8 mouse cellular contexts compared by ENCODE assay signal in the genomic region with DNA sequence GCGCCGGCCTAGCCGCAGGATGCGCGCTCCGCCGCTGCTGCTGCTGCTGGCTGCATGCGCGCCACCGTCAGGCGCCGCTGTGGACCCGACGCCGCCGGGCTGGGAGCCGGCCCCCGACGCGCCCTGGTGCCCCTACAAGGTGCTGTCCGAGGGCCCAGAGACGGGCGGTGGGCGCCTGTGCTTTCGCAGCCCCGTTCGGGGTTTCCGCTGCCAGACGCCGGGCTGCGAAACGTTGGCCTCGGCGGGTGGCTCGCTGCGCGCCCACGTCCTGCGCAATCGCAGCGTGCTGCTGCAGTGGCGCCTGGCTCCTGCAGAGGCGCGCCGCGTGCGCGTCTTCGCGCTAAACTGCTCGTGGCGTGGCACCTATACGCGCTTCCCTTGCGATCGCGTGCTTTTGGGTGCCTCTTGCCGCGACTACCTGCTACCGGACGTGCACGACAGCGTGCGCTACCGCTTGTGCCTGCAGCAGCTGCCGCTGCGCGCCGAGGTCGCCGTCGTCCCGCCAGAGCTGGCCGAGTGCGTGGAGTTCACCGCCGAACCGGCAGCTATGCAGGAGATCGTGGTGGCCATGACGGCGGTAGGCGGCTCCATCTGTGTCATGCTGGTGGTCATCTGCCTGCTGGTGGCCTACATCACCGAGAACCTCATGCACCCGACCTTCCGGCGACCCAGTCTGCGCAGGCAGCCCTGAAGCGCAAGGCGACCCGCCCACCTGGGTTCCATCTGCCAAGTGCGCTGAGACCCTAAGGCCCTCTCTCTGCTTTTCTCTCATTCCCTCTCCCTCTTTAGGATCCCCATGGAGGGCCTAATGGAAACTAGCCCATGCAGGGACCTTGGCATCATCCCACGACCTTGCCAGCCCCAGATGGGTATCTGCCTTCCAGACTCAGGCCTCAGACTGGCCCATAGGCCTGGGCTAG. TPM values are rescaled to one million over a fixed set of nuclear protein-coding genes. Genes with fewer than 3 reads are reported as not detected.
DNase-seq lines count a peak whose midpoint lies in the region; ATAC-seq and TF ChIP-seq lines count a peak whose summit lies in the region.

No protein-coding gene starts in this region.

- H3K27ac ChIP-seq in embryonic facial prominence, embryonic 12.5 days: peak overlapping the region; percentile 73
- no peak overlapping the region for H3K27ac ChIP-seq in heart, embryonic 11.5 days (ENCODE audit: low read depth, low read length)
- H3K27ac ChIP-seq in kidney, embryonic 15.5 days: peak overlapping the region; percentile 41; the same call in 1 of the 2 replicates
- peak overlapping the region; percentile 97 for H3K27ac ChIP-seq in midbrain, postnatal 0 days (ENCODE audit: low read depth, low read length)

- peak overlapping the region; percentile 97 for H3K4me2 ChIP-seq in embryonic facial prominence, embryonic 12.5 days (replicated peaks)
- peak overlapping the region; percentile 89 for H3K4me2 ChIP-seq in heart, embryonic 11.5 days
- H3K4me2 ChIP-seq in kidney, embryonic 15.5 days: peak overlapping the region; percentile 99
- peak overlapping the region; percentile 95 for H3K4me2 ChIP-seq in midbrain, postnatal 0 days (ENCODE audit: low read depth, low read length, poor library complexity, severe bottlenecking)

- H3K36me3 ChIP-seq in embryonic facial prominence, embryonic 12.5 days: no peaks in the 10 kb centered on the region
- H3K36me3 ChIP-seq in heart, embryonic 11.5 days (ENCODE audit: control insufficient read depth, insufficient read depth, low read length): no peaks in the 10 kb centered on the region
- no peaks in the 10 kb centered on the region for H3K36me3 ChIP-seq in kidney, embryonic 15.5 days
- no peaks in the 10 kb centered on the region for H3K36me3 ChIP-seq in midbrain, postnatal 0 days (ENCODE audit: insufficient read depth, low read length)

- H3K9me3 ChIP-seq in embryonic facial prominence, embryonic 12.5 days: no peaks in the 10 kb centered on the region
- no peaks in the 10 kb centered on the region for H3K9me3 ChIP-seq in heart, embryonic 11.5 days (replicated peaks; ENCODE audit: control insufficient read depth, low read length)
- no peaks in the 10 kb centered on the region for H3K9me3 ChIP-seq in kidney, embryonic 15.5 days (replicated peaks)
- H3K9me3 ChIP-seq in midbrain, postnatal 0 days (ENCODE audit: low read length): no peaks in the 10 kb centered on the region

- H3K4me1 ChIP-seq in embryonic facial prominence, embryonic 12.5 days: peaks cover 18% of the 10 kb centered on the region
- H3K4me1 ChIP-seq in heart, embryonic 11.5 days (ENCODE audit: control insufficient read depth, insufficient read depth, low read length): no peaks in the 10 kb centered on the region
- H3K4me1 ChIP-seq in kidney, embryonic 15.5 days: peaks cover 28% of the 10 kb centered on the region
- peaks cover 18% of the 10 kb centered on the region for H3K4me1 ChIP-seq in midbrain, postnatal 0 days (ENCODE audit: insufficient read depth, low read length)

- peak; percentile 79 for DNase-seq in layer of hippocampus, adult 11-12 months (ENCODE audit: low spot score)
- DNase-seq in layer of hippocampus, adult 9-10 months (ENCODE audit: low spot score): no peak
- peak; percentile 12 for DNase-seq in liver
- peak; percentile 86 for DNase-seq in midbrain, postnatal 0 days (ENCODE audit: low spot score)
- DNase-seq in spleen, postnatal 10 days (ENCODE audit: low spot score in 2 of 2): peak; percentile 41 to 66

- H3K27me3 ChIP-seq in embryonic facial prominence, embryonic 12.5 days: peaks cover 15% of the 10 kb centered on the region
- H3K27me3 ChIP-seq in heart, embryonic 11.5 days (ENCODE audit: control insufficient read depth, insufficient read depth, low read length): peaks cover 24% of the 10 kb centered on the region
- peaks cover 13% of the 10 kb centered on the region for H3K27me3 ChIP-seq in kidney, embryonic 15.5 days
- no peaks in the 10 kb centered on the region for H3K27me3 ChIP-seq in midbrain, postnatal 0 days (ENCODE audit: insufficient read depth, low read length)

- H3K4me3 ChIP-seq in embryonic facial prominence, embryonic 12.5 days: peak overlapping the region; percentile 81
- peak overlapping the region; percentile 78 for H3K4me3 ChIP-seq in heart, embryonic 11.5 days (ENCODE audit: low read depth, low read length)
- H3K4me3 ChIP-seq in kidney, embryonic 15.5 days (replicated peaks): peak overlapping the region; percentile 62
- H3K4me3 ChIP-seq in midbrain, postnatal 0 days (ENCODE audit: low read depth, low read length): peak overlapping the region; percentile 71

- peak; percentile 65 for TF ChIP-seq CTCF in midbrain, postnatal 0 days (IDR thresholded peaks at IDR 0.05)

- under 1% methylated on average over 92 of the region's 92 CpGs for WGBS in embryonic facial prominence, embryonic 12.5 days
- WGBS in heart, embryonic 11.5 days (ENCODE audit: insufficient replicate concordance): under 1% methylated on average over 92 of the region's 92 CpGs
- WGBS in kidney, embryonic 15.5 days: under 1% methylated on average over 88 of the region's 92 CpGs
- WGBS in midbrain, postnatal 0 days: 1% methylated on average over 84 of the region's 92 CpGs

- H3K9ac ChIP-seq in embryonic facial prominence, embryonic 12.5 days: peak overlapping the region; percentile 77
- H3K9ac ChIP-seq in heart, embryonic 11.5 days (ENCODE audit: low read depth, low read length): peak overlapping the region; percentile 69
- peak overlapping the region; percentile 68 for H3K9ac ChIP-seq in kidney, embryonic 15.5 days
- peak overlapping the region; percentile 87 for H3K9ac ChIP-seq in midbrain, postnatal 0 days (replicated peaks; ENCODE audit: low read length, poor library complexity, severe bottlenecking)

- 0 out of 2 replicates have a peak, but pooled peaks have one; percentile 61 for ATAC-seq in embryonic facial prominence, embryonic 12.5 days (ENCODE audit: insufficient number of reproducible peaks, insufficient read depth, low FRiP score, low TSS enrichment)
- peak; percentile 51; the same call in 1 of the 2 replicates for ATAC-seq in heart, embryonic 11.5 days (replicated peaks; ENCODE audit: insufficient number of reproducible peaks, low FRiP score, low TSS enrichment)
- peak; percentile 64 for ATAC-seq in kidney, embryonic 15.5 days (replicated peaks; ENCODE audit: low FRiP score)
- ATAC-seq in midbrain, postnatal 0 days (ENCODE audit: low FRiP score): peak; percentile 91

RNA-seq across cellular contexts. Expression of gene Fndc10, which starts 0.6 kb away (rescaled TPM):
- polyA plus RNA-seq in embryonic facial prominence, embryonic 12.5 days (2016; fragmentation: Nextera tagmentation; extraction: Ambion mirVana): 12.2 and 15.2 TPM in 2 replicates
- polyA plus RNA-seq in heart, embryonic 11.5 days (2014; fragmentation: Nextera tagmentation; extraction: Ambion mirVana): 1.1 and 1.4 TPM in 2 replicates
- 4.9 and 5.3 TPM in 2 replicates for polyA plus RNA-seq in kidney, embryonic 15.5 days (2015; fragmentation: Nextera tagmentation; extraction: Ambion mirVana)
- total RNA-seq in midbrain, postnatal 0 days (2014; rRNA removed): 43.8 and 46.4 TPM in 2 replicates
- polyA plus RNA-seq in midbrain, postnatal 0 days (2015; fragmentation: Nextera tagmentation; extraction: Ambion mirVana): 24.3 and 27.4 TPM in 2 replicates

RNA-seq across cellular contexts. Expression of gene Ssu72, which starts 9.9 kb away (rescaled TPM):
- polyA plus RNA-seq in embryonic facial prominence, embryonic 12.5 days (2016; fragmentation: Nextera tagmentation; extraction: Ambion mirVana): 135 and 136 TPM in 2 replicates
- polyA plus RNA-seq in heart, embryonic 11.5 days (2014; fragmentation: Nextera tagmentation; extraction: Ambion mirVana): 128 TPM in 2 replicates
- polyA plus RNA-seq in kidney, embryonic 15.5 days (2015; fragmentation: Nextera tagmentation; extraction: Ambion mirVana): 144 and 145 TPM in 2 replicates
- 84.1 and 90.7 TPM in 2 replicates for total RNA-seq in midbrain, postnatal 0 days (2014; rRNA removed)
- 152 and 153 TPM in 2 replicates for polyA plus RNA-seq in midbrain, postnatal 0 days (2015; fragmentation: Nextera tagmentation; extraction: Ambion mirVana)

RNA-seq across cellular contexts. Expression of gene Mib2, which starts 25.7 kb away (rescaled TPM):
- 38.2 and 40.8 TPM in 2 replicates for polyA plus RNA-seq in embryonic facial prominence, embryonic 12.5 days (2016; fragmentation: Nextera tagmentation; extraction: Ambion mirVana)
- 8.9 and 9.7 TPM in 2 replicates for polyA plus RNA-seq in heart, embryonic 11.5 days (2014; fragmentation: Nextera tagmentation; extraction: Ambion mirVana)
- 25.8 and 30.2 TPM in 2 replicates for polyA plus RNA-seq in kidney, embryonic 15.5 days (2015; fragmentation: Nextera tagmentation; extraction: Ambion mirVana)
- 115 and 118 TPM in 2 replicates for total RNA-seq in midbrain, postnatal 0 days (2014; rRNA removed)
- polyA plus RNA-seq in midbrain, postnatal 0 days (2015; fragmentation: Nextera tagmentation; extraction: Ambion mirVana): 49.3 and 49.5 TPM in 2 replicates

RNA-seq across cellular contexts. Expression of gene Tmem240, which starts 39.9 kb away (rescaled TPM):
- polyA plus RNA-seq in embryonic facial prominence, embryonic 12.5 days (2016; fragmentation: Nextera tagmentation; extraction: Ambion mirVana): 2.2 and 2.5 TPM in 2 replicates
- 0.47 and 0.68 TPM in 2 replicates for polyA plus RNA-seq in heart, embryonic 11.5 days (2014; fragmentation: Nextera tagmentation; extraction: Ambion mirVana)
- 0.50 and 1.0 TPM in 2 replicates for polyA plus RNA-seq in kidney, embryonic 15.5 days (2015; fragmentation: Nextera tagmentation; extraction: Ambion mirVana)
- 51.0 and 78.0 TPM in 2 replicates for total RNA-seq in midbrain, postnatal 0 days (2014; rRNA removed)
- 34.9 and 37.9 TPM in 2 replicates for polyA plus RNA-seq in midbrain, postnatal 0 days (2015; fragmentation: Nextera tagmentation; extraction: Ambion mirVana)

RNA-seq across cellular contexts. Expression of gene Mmp23, which starts 41.6 kb away (rescaled TPM):
- polyA plus RNA-seq in embryonic facial prominence, embryonic 12.5 days (2016; fragmentation: Nextera tagmentation; extraction: Ambion mirVana): 11.3 and 16.1 TPM in 2 replicates
- 52.9 and 53.5 TPM in 2 replicates for polyA plus RNA-seq in heart, embryonic 11.5 days (2014; fragmentation: Nextera tagmentation; extraction: Ambion mirVana)
- 51.7 and 68.7 TPM in 2 replicates for polyA plus RNA-seq in kidney, embryonic 15.5 days (2015; fragmentation: Nextera tagmentation; extraction: Ambion mirVana)
- total RNA-seq in midbrain, postnatal 0 days (2014; rRNA removed): 4.1 and 6.4 TPM in 2 replicates
- 4.4 and 5.6 TPM in 2 replicates for polyA plus RNA-seq in midbrain, postnatal 0 days (2015; fragmentation: Nextera tagmentation; extraction: Ambion mirVana)
